Mouse (Mus musculus) testis, adult 2 months (tissue): ENCODE measurements around the gene Ccnjl.

Experiments used
- CTCF ChIP-seq: fragments of 200-500 bp; IDR thresholded peaks from 2 replicates; pipeline ENCODE4 v1.5.1; 2012; ENCODE audit warnings: low read depth, mild to moderate bottlenecking, inconsistent platforms, low read length, moderate library complexity; ENCODE audit not compliant: control insufficient read depth, insufficient read depth, insufficient replicate concordance
- POLR2A ChIP-seq: fragments of 200-500 bp; IDR thresholded peaks from 2 replicates; pipeline ENCODE4 v1.6.1; 2012; ENCODE audit warnings: low read depth, mild to moderate bottlenecking, inconsistent platforms, low read length, moderate library complexity; ENCODE audit not compliant: control insufficient read depth

DNA sequence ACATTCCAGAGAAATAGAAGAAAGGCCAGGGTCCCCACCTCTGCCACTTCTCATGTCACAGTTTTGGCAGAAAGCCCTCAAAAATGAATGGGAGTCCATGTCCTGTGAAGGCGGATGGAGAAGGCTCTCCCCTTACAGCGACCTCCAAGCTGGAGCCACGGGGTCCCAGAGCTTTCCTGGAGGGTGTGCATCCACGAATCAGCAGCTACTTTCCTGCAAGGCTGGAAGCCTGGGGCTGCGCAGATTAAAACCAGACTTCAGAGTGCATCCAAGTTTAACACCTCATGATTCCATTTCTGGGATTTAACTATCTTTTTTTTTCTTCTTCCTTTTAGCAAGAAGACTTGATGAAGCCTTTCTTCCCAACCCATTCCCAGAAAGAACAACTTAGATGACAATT lies 48.0 kb upstream of the Ccnjl start:
- no peak for TF ChIP-seq CTCF
- TF ChIP-seq POLR2A, result no peak
